11 mouse cellular contexts compared by ENCODE assay signal in the genomic region with DNA sequence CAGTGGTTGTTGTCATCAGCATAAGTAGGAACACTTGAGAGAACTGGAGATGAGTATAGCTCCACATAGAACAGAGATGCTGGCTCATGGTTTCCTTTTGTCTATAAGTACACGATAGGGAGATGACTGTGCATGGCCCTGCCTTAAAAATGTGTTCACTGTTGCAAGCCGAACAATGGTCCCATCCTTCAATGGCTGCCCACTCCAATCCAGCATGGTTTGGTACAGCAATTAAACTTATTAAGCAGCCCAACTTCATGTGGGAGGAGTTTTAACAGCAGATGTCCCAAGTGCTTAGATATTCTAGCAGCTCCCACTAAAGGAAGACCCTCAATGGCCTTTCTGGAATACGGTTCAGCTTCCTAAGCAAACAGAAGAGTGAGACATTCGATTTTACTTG.
"Had no signal": no experiment of that assay in that cellular context is flagged by ENCODE, and none has a peak within 500 bp of the region (broad histone marks: within the 10 kb centered on the region; RNA-seq: fewer than 3 reads in every experiment).

No protein-coding gene starts in this region.

- H3K4me1 ChIP-seq: kidney, embryonic 15.5 days; limb, embryonic 13.5 days; liver, embryonic 15.5 days had no signal

- ATAC-seq: lung, postnatal 0 days had no signal

- H3K4me3 ChIP-seq: kidney, embryonic 15.5 days; limb, embryonic 13.5 days; liver, embryonic 15.5 days had no signal

- H3K9me3 ChIP-seq: kidney, embryonic 15.5 days; limb, embryonic 13.5 days; liver, embryonic 15.5 days had no signal

- DNase-seq: kidney, postnatal 14 days; lung, adult 2 months; lung, postnatal 36 days; right cerebral cortex, adult 18-20 months; right cerebral cortex, postnatal 25 days; thymus, postnatal 36 days had no signal

- H3K9ac ChIP-seq: kidney, embryonic 15.5 days; limb, embryonic 13.5 days; liver, embryonic 15.5 days had no signal

- H3K27ac ChIP-seq: kidney, embryonic 15.5 days; limb, embryonic 13.5 days; liver, embryonic 15.5 days had no signal

- H3K36me3 ChIP-seq: kidney, embryonic 15.5 days; limb, embryonic 13.5 days; liver, embryonic 15.5 days had no signal

- H3K27me3 ChIP-seq: kidney, embryonic 15.5 days; limb, embryonic 13.5 days; liver, embryonic 15.5 days had no signal

- H3K4me2 ChIP-seq: kidney, embryonic 15.5 days; limb, embryonic 13.5 days; liver, embryonic 11.5 days; liver, embryonic 15.5 days had no signal
